Mouse (Mus musculus) hindbrain, embryonic 16.5 days (tissue): ENCODE results near the gene A630001G21Rik. TPM values are rescaled to one million over a fixed set of nuclear protein-coding genes. Genes with fewer than 3 reads are reported as not detected.

Experiments used
- ATAC-seq: fragments of 200-750 bp; cut with Nextera tagmentation; 2 replicates; pipeline ENCODE4 v1.8.0; 2017; ENCODE audit warnings: moderate TSS enrichment, moderate library complexity
- H3K27ac ChIP-seq: fragments of 300-500 bp; sonication (generic); 2 replicates; pipeline ENCODE4 v1.5.1; 2014; ENCODE audit warnings: low read depth, mild to moderate bottlenecking, control low read depth, low read length, moderate library complexity
- H3K27me3 ChIP-seq: fragments of 300-500 bp; sonication (generic); replicated peaks from 2 replicates; pipeline ENCODE4 v1.6.1; 2014; ENCODE audit warnings: low read length; ENCODE audit not compliant: control insufficient read depth, insufficient read depth
- H3K36me3 ChIP-seq: fragments of 300-500 bp; sonication (generic); 2 replicates; pipeline ENCODE4 v1.6.1; 2014; ENCODE audit warnings: mild to moderate bottlenecking, low read length, moderate library complexity, mixed read lengths; ENCODE audit not compliant: control insufficient read depth, insufficient read depth
- H3K4me1 ChIP-seq: fragments of 300-500 bp; sonication (generic); 2 replicates; pipeline ENCODE4 v1.6.1; 2014; ENCODE audit warnings: low read depth, low read length; ENCODE audit not compliant: control insufficient read depth, insufficient read depth
- H3K4me2 ChIP-seq: fragments of 300-500 bp; sonication (generic); 2 replicates; pipeline ENCODE4 v1.6.1; 2014; ENCODE audit warnings: mild to moderate bottlenecking, low read length, control low read depth, moderate library complexity
- H3K4me3 ChIP-seq: fragments of 300-500 bp; sonication (generic); 2 replicates; pipeline ENCODE4 v1.5.1; 2014; ENCODE audit warnings: mild to moderate bottlenecking, low read length, control low read depth, moderate library complexity
- H3K9ac ChIP-seq: fragments of 300-500 bp; sonication (generic); 2 replicates; pipeline ENCODE4 v1.6.1; 2014; ENCODE audit warnings: low read depth, mild to moderate bottlenecking, control low read depth, low read length, moderate library complexity
- H3K9me3 ChIP-seq: fragments of 300-500 bp; sonication (generic); 2 replicates; pipeline ENCODE4 v1.6.1; 2014; ENCODE audit warnings: mild to moderate bottlenecking, low read length, moderate library complexity; ENCODE audit not compliant: control insufficient read depth
- WGBS: fragments of 180-500 bp; shearing (Covaris S2); extraction: QIAGEN DNeasy Blood & Tissue Kit; methylation state at CpG from one replicate; pipeline ENCODE4 v1.1.7; 2014; 5-methylcytosine and 5-hydroxymethylcytosine counted together
- polyA plus RNA-seq: library from polyadenylated mRNA; unstranded; fragments of >200 nt; fragmentation: Nextera tagmentation; extraction: Ambion mirVana; gene quantifications from 2 replicates; pipeline ENCODE4 v1.2.1, GENCODE M21; 2015

Gene A630001G21Rik
- polyA plus RNA-seq, 1 experiment from 2014 or later: 0.29 TPM

DNA sequence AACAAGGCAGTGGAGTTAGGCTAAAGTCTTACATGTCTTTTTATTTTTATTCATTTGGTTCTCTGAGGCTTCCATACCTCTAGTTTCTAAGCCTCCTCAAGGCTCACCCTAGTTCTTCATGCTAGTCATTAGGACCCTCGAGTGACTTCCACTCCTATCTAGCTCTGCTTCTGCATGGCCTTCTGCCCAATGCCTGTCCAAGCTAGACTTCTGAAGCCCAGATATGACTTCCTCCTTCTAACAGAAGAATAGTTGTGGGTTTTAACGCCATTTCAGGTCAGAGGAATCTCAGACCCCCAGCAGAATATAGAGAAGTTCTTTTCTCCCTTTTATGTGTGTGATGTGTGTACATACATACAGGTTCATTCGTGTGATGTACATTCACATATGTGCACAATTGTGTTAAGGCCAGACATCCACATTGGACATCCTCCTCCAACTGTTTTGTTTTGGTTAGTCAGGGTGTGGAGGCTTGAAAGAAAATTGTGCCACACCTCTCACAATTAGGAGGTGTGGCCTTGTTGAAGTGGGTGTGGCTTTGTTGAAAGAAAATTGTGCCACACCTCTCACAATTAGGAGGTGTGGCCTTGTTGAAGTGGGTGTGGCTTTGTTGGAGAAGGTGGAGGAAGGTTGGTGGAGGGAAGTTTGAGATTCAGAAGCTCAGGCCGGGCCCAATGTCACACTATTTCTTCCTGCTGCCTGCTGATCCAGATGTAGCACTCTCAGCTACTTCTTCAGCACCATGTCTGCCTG is 1.2 kb upstream of the A630001G21Rik start:
- Histone ChIP-seq H3K27me3 (no peaks in the 10 kb centered on the region), H3K4me1 (no peaks in the 10 kb centered on the region), H3K9me3 (no peaks in the 10 kb centered on the region), H3K4me2 (no peak overlapping the region), H3K9ac (no peak overlapping the region), H3K27ac (no peak overlapping the region), H3K36me3 (no peaks in the 10 kb centered on the region), H3K4me3 (no peak overlapping the region)
- no peak for ATAC-seq
- 88% methylated on average over 4 of the region's 4 CpGs for WGBS

DNA sequence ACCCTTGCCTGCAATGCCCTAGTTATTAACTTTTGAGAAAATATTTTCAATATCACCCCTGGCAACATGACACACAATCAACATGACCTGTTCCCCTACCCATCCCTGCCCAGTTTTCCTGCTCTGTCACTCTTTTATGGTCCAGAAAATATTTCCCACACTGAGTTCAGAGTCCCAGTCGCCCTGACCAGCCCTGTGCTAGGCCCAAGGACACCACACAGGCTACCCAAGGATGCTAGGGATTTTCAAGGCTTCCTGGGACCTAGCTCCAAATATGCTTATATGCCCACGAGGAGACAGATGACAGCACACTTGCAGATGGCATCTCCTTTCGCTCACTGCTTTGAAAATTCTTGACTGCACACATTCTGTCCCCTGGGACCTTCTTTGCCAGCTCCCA is 569 bp upstream of the A630001G21Rik start:
- 73% methylated on average over 3 of the region's 3 CpGs for WGBS
- H3K9me3 ChIP-seq: no peaks in the 10 kb centered on the region
- H3K27me3 ChIP-seq: no peaks in the 10 kb centered on the region
- H3K27ac ChIP-seq: no peak overlapping the region
- H3K4me2 ChIP-seq: no peak overlapping the region
- H3K4me3 ChIP-seq: no peak overlapping the region
- H3K36me3 ChIP-seq: no peaks in the 10 kb centered on the region
- no peak overlapping the region for H3K9ac ChIP-seq
- H3K4me1 ChIP-seq: no peaks in the 10 kb centered on the region
- no peak for ATAC-seq

DNA sequence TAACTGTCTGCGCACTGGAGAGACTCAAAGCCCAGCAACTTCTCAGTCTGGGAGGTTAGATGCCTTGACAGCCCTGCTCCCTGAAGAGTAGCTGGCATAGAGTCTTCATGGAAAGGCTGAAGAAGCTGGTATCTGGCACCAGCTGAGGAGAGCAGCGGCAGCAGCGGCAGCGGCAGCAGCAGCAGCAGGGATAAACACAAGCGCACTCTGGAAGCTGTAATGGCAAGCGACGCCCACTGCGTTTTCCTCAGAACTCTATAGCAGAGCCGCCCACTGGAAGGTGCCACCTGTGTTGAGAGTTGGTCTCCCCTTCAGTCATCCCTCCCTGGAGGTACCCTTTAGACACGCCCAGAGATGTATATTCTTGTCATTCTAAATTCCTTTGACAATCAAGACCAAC is 2.3 kb downstream of the A630001G21Rik start:
- H3K4me2 ChIP-seq: no peak overlapping the region
- WGBS: 51% methylated on average over 10 of the region's 10 CpGs
- no peaks in the 10 kb centered on the region for H3K4me1 ChIP-seq
- no peaks in the 10 kb centered on the region for H3K27me3 ChIP-seq
- H3K36me3 ChIP-seq: no peaks in the 10 kb centered on the region
- no peak overlapping the region for H3K4me3 ChIP-seq
- no peak for ATAC-seq
- H3K9me3 ChIP-seq: no peaks in the 10 kb centered on the region
- no peak overlapping the region for H3K9ac ChIP-seq
- no peak overlapping the region for H3K27ac ChIP-seq

DNA sequence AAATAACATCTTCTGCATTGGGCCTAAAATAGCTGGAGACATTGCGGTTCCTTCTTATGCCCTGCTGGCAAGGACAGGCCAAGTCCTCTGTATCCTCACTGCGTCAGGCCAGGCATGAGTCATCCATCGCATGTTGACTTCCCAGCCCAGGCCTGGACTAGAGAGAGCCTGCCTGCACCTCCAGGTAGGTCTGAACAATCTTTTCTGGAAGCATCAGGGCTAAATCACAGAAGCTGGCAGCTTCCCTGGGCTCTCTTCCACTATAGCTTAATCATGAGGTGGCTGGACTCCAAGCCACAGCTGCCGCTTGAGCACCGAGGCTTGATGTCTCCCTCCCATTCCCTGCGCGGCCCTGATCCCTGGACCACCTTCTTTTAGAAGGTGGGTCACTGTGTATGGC is 3.3 kb downstream of the A630001G21Rik start:
- H3K9me3 ChIP-seq: no peaks in the 10 kb centered on the region
- no peaks in the 10 kb centered on the region for H3K4me1 ChIP-seq
- no peak overlapping the region for H3K4me2 ChIP-seq
- no peak overlapping the region for H3K4me3 ChIP-seq
- peak; percentile 52 for ATAC-seq
- H3K27ac ChIP-seq: no peak overlapping the region
- no peaks in the 10 kb centered on the region for H3K36me3 ChIP-seq
- 69% methylated on average over 7 of the region's 7 CpGs for WGBS
- H3K27me3 ChIP-seq: no peaks in the 10 kb centered on the region
- no peak overlapping the region for H3K9ac ChIP-seq

DNA sequence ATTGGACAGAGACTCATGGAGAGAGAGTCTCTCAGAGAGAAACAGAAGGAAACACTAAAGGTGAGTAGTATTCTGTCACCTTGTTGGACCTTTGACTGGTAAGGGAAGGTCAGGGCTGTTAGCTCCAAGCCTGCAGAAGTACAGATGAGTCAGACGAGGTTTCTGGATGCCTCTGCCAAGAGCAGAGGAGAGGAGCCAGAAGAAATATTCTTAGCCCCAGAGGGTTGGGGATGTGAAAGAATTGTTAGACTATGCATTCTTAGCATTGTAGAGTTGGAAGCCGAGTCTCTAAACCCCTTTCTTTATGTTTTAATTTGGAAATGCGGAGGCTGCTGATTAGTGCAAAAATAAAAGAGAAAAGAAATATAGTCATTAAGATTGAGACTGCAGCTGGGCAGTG is 6.5 kb downstream of the A630001G21Rik start:
- Histone ChIP-seq H3K27me3 (no peaks in the 10 kb centered on the region), H3K4me2 (no peak overlapping the region), H3K9ac (no peak overlapping the region), H3K36me3 (no peaks in the 10 kb centered on the region), H3K27ac (no peak overlapping the region), H3K4me1 (no peaks in the 10 kb centered on the region), H3K4me3 (no peak overlapping the region), H3K9me3 (no peaks in the 10 kb centered on the region)
- WGBS: 72% methylated on average over 3 of the region's 3 CpGs
- ATAC-seq: no peak

DNA sequence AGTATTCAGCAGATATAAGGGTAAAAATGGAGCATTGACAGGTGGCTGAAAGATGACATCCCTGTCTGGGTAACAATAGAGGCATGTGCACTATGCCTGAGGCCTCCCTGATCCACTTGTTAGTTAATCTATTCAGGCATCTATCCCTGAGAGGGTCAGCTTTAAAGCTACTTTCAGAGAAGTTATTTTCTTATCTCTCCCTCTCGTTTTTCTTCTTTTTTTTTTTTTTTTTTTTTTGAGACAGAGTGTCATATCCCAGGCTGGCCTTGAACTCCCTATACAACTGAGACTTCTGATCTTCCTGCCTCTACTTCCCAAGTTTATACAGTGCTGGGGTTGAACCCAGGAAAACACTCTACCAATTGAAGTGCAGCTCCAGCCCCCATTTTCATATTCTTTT is 10.7 kb downstream of the A630001G21Rik start:
- WGBS: 63% methylated on average over 1 of the region's 1 CpGs
- Histone ChIP-seq H3K9me3 (no peaks in the 10 kb centered on the region), H3K4me2 (no peak overlapping the region), H3K36me3 (no peaks in the 10 kb centered on the region), H3K27ac (no peak overlapping the region), H3K9ac (no peak overlapping the region), H3K4me1 (no peaks in the 10 kb centered on the region), H3K4me3 (no peak overlapping the region), H3K27me3 (no peaks in the 10 kb centered on the region)
- ATAC-seq: no peak

DNA sequence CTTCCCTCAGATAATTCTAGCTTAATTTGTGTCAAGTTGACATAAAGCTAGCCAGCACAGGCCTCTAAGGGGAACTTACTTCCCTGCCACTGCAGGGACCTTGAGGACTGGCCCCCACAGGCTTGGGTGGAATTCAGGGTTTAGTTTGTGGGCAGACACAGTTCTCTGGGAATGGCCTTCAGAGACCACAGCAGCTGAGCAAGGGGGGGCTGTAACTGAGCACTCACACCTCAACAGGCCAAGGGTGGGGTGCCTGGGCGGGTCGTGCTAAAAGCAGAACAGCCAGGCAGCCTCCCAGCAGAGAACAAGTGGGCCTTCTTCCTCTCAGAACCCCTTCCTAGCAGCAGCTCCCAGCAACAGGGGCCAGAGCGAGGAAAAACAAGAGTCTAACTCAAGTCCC is 12.3 kb downstream of the A630001G21Rik start:
- WGBS: 82% methylated on average over 3 of the region's 3 CpGs
- ATAC-seq: no peak

DNA sequence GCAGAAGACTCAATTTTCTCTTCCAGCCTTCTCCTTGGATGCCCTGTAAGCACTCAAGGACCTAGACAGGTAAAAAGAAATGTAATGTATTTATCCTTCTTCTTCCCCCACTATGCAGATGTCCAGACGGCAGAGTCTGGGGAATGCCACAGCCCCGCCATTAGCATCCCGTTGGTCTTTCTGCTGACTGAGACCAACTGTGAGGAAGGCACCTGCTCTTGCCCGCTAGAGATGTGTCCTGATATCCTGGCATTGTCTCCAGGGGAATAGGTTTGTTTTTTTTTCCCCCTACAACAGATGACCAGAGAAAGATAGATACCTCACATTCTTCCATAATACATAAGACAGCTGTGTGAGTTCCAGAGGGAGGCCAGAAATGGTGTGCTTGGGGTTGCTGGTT is 14.2 kb downstream of the A630001G21Rik start:
- no peaks in the 10 kb centered on the region for H3K36me3 ChIP-seq
- WGBS: 90% methylated on average over 4 of the region's 4 CpGs

More for the DNA sequence above, 12.3 kb downstream of the A630001G21Rik start:
- H3K36me3 ChIP-seq: no peaks in the 10 kb centered on the region
- H3K9ac ChIP-seq: no peak overlapping the region
- H3K4me3 ChIP-seq: no peak overlapping the region
- H3K4me2 ChIP-seq: no peak overlapping the region
- H3K27me3 ChIP-seq: no peaks in the 10 kb centered on the region
- H3K4me1 ChIP-seq: no peaks in the 10 kb centered on the region
- H3K27ac ChIP-seq: no peak overlapping the region
- H3K9me3 ChIP-seq: no peaks in the 10 kb centered on the region

DNA sequence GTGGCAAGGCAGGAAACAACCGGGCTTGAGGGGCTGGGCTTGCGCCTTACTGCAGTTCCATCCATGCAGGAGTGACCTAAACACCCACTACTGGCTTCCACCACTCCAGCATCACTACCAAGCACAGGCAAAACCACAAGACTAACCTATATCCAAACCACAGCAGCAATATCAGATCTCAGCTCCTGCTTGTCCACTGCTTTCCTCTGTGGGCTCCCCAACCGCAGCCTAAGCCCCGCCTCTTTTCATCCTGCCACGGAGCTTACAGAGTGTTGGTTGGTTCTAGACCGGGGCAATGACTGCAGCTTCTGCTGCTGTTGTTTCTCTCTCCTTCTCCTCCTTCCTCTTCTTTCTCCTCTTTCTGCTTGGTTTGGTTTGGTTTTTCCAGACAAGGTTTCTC is 15.1 kb downstream of the A630001G21Rik start:
- 91% methylated on average over 6 of the region's 6 CpGs for WGBS
- Histone ChIP-seq H3K36me3 (no peaks in the 10 kb centered on the region), H3K27me3 (no peaks in the 10 kb centered on the region), H3K4me1 (no peaks in the 10 kb centered on the region), H3K9me3 (no peaks in the 10 kb centered on the region), H3K27ac (no peak overlapping the region), H3K4me3 (no peak overlapping the region), H3K9ac (no peak overlapping the region), H3K4me2 (no peak overlapping the region)
- ATAC-seq: no peak

More for the DNA sequence above, 14.2 kb downstream of the A630001G21Rik start:
- Histone ChIP-seq H3K27ac (no peak overlapping the region), H3K4me1 (no peaks in the 10 kb centered on the region), H3K4me2 (no peak overlapping the region), H3K9me3 (no peaks in the 10 kb centered on the region), H3K27me3 (no peaks in the 10 kb centered on the region), H3K9ac (no peak overlapping the region), H3K4me3 (no peak overlapping the region)
- ATAC-seq: no peak
